Mouse (Mus musculus) forebrain, embryonic 10.5 days (tissue): ENCODE measurements around the gene Nagpa. TPM values are rescaled to one million over a fixed set of nuclear protein-coding genes. Genes with fewer than 3 reads are reported as not detected.
A peak's percentile ranks its signal among the peaks of the same experiment; 100 is the strongest.

Source experiments
- DNase-seq: peaks from one replicate; pipeline ENCODE4 v3.0.0-alpha.2; 2017; ENCODE audit warnings: low spot score; ENCODE audit errors: extremely low spot score
- H3K27ac ChIP-seq: fragments of 300-500 bp; sonication (generic); 2 replicates; pipeline ENCODE4 v1.5.1; 2016; ENCODE audit warnings: mild to moderate bottlenecking
- H3K27me3 ChIP-seq: fragments of 300-500 bp; sonication (generic); 2 replicates; pipeline ENCODE4 v1.6.1; 2016; ENCODE audit warnings: mild to moderate bottlenecking; ENCODE audit not compliant: poor library complexity, severe bottlenecking
- H3K36me3 ChIP-seq: fragments of 300-500 bp; sonication (generic); replicated peaks from 2 replicates; pipeline ENCODE4 v1.6.1; 2016; ENCODE audit warnings: mild to moderate bottlenecking, moderate library complexity
- H3K4me1 ChIP-seq: fragments of 300-500 bp; sonication (generic); 2 replicates; pipeline ENCODE4 v1.6.1; 2016
- H3K4me3 ChIP-seq: fragments of 300-500 bp; sonication (generic); 2 replicates; pipeline ENCODE4 v1.5.1; 2016; ENCODE audit warnings: mild to moderate bottlenecking, moderate library complexity
- H3K9me3 ChIP-seq: fragments of 300-500 bp; sonication (generic); 2 replicates; pipeline ENCODE4 v1.6.1; 2016; ENCODE audit warnings: mild to moderate bottlenecking, moderate library complexity
- WGBS: fragments of 180-500 bp; shearing (Covaris S2); methylation state at CpG from one replicate; pipeline ENCODE4 v1.1.7; 2016; 5-methylcytosine and 5-hydroxymethylcytosine counted together
- polyA plus RNA-seq: library from polyadenylated mRNA; unstranded; fragments of >200 nt; fragmentation: Nextera tagmentation; extraction: Ambion mirVana; gene quantifications from 2 replicates; pipeline ENCODE4 v1.2.1, GENCODE M21; 2016

Nagpa gene
- polyA plus RNA-seq, 1 experiment from 2014 or later: 17.8 TPM

- Histone ChIP-seq H3K27ac (no peak overlapping the region), H3K27me3 (no peaks in the 10 kb centered on the region), H3K4me1 (no peaks in the 10 kb centered on the region), H3K9me3 (no peaks in the 10 kb centered on the region), H3K36me3 (no peaks in the 10 kb centered on the region), H3K4me3 (no peak overlapping the region)
- no peak for DNase-seq
- WGBS: 72% methylated on average over 8 of the region's 8 CpGs
Measured at GRCm38 (mm10) chr16:5184101-5184500, 19.7 kb downstream of the Nagpa start.

- Histone ChIP-seq H3K27me3 (no peaks in the 10 kb centered on the region), H3K4me3 (no peak overlapping the region), H3K27ac (no peak overlapping the region), H3K36me3 (no peaks in the 10 kb centered on the region), H3K4me1 (no peaks in the 10 kb centered on the region), H3K9me3 (no peaks in the 10 kb centered on the region)
- WGBS: 88% methylated on average over 18 of the region's 18 CpGs
- DNase-seq: no peak
Measured at GRCm38 (mm10) chr16:5183310-5183975, 20.4 kb downstream of the Nagpa start.

GRCm38 (mm10) chr16:5172636-5173035, 31.2 kb downstream of the Nagpa start:
- Histone ChIP-seq H3K9me3 (no peaks in the 10 kb centered on the region), H3K27me3 (no peaks in the 10 kb centered on the region), H3K4me3 (no peak overlapping the region), H3K36me3 (no peaks in the 10 kb centered on the region), H3K27ac (no peak overlapping the region), H3K4me1 (no peaks in the 10 kb centered on the region)
- WGBS: 96% methylated on average over 6 of the region's 6 CpGs
- no peak for DNase-seq

- Histone ChIP-seq H3K36me3 (no peaks in the 10 kb centered on the region), H3K27me3 (no peaks in the 10 kb centered on the region), H3K27ac (no peak overlapping the region), H3K9me3 (no peaks in the 10 kb centered on the region), H3K4me1 (no peaks in the 10 kb centered on the region), H3K4me3 (no peak overlapping the region)
- 84% methylated on average over 5 of the region's 5 CpGs for WGBS
- DNase-seq: no peak
Measured at GRCm38 (mm10) chr16:5168829-5169228, 35.0 kb downstream of the Nagpa start.

- WGBS: 77% methylated on average over 2 of the region's 2 CpGs
Measured at GRCm38 (mm10) chr16:5168038-5168437, 35.8 kb downstream of the Nagpa start.

GRCm38 (mm10) chr16:5164327-5164726, 39.5 kb downstream of the Nagpa start:
- Histone ChIP-seq H3K4me1 (no peaks in the 10 kb centered on the region), H3K9me3 (no peaks in the 10 kb centered on the region), H3K27me3 (no peaks in the 10 kb centered on the region), H3K36me3 (no peaks in the 10 kb centered on the region), H3K4me3 (no peak overlapping the region), H3K27ac (no peak overlapping the region)
- no peak for DNase-seq
- WGBS: 94% methylated on average over 6 of the region's 6 CpGs

More at GRCm38 (mm10) chr16:5168038-5168437, 35.8 kb downstream of the Nagpa start:
- no peaks in the 10 kb centered on the region for H3K27me3 ChIP-seq
- no peaks in the 10 kb centered on the region for H3K36me3 ChIP-seq
- no peak overlapping the region for H3K27ac ChIP-seq
- H3K9me3 ChIP-seq: no peaks in the 10 kb centered on the region
- H3K4me3 ChIP-seq: no peak overlapping the region
- no peaks in the 10 kb centered on the region for H3K4me1 ChIP-seq
- no peak for DNase-seq

GRCm38 (mm10) chr16:5159248-5159647, 44.6 kb downstream of the Nagpa start:
- 86% methylated on average over 8 of the region's 8 CpGs for WGBS
- DNase-seq: no peak
- Histone ChIP-seq H3K27ac (no peak overlapping the region), H3K27me3 (0 out of 2 replicates have a peak, but pooled peaks cover 4% of the 10 kb centered on the region), H3K4me3 (no peak overlapping the region), H3K4me1 (0 out of 2 replicates have a peak, but pooled peaks cover 6% of the 10 kb centered on the region), H3K9me3 (no peaks in the 10 kb centered on the region), H3K36me3 (no peaks in the 10 kb centered on the region)

- H3K9me3 ChIP-seq: no peaks in the 10 kb centered on the region
- H3K4me1 ChIP-seq: peaks cover 22% of the 10 kb centered on the region
- WGBS: 78% methylated on average over 3 of the region's 3 CpGs
- H3K4me3 ChIP-seq: no peak overlapping the region
- no peak overlapping the region for H3K27ac ChIP-seq
- H3K36me3 ChIP-seq: no peaks in the 10 kb centered on the region
- DNase-seq: no peak
- 0 out of 2 replicates have a peak, but pooled peaks cover 4% of the 10 kb centered on the region for H3K27me3 ChIP-seq
Measured at GRCm38 (mm10) chr16:5157113-5157512, 46.7 kb downstream of the Nagpa start.

GRCm38 (mm10) chr16:5156495-5156894, 47.3 kb downstream of the Nagpa start:
- Histone ChIP-seq H3K4me3 (no peak overlapping the region), H3K27me3 (0 out of 2 replicates have a peak, but pooled peaks cover 4% of the 10 kb centered on the region), H3K4me1 (peaks cover 22% of the 10 kb centered on the region), H3K27ac (no peak overlapping the region), H3K36me3 (no peaks in the 10 kb centered on the region), H3K9me3 (no peaks in the 10 kb centered on the region)
- WGBS: 57% methylated on average over 2 of the region's 2 CpGs
- no peak for DNase-seq

GRCm38 (mm10) chr16:5155014-5155413, 48.8 kb downstream of the Nagpa start:
- peaks cover 22% of the 10 kb centered on the region for H3K4me1 ChIP-seq
- H3K4me3 ChIP-seq: no peak overlapping the region
- no peaks in the 10 kb centered on the region for H3K36me3 ChIP-seq
- H3K9me3 ChIP-seq: no peaks in the 10 kb centered on the region
- WGBS: 62% methylated on average over 3 of the region's 3 CpGs
- H3K27ac ChIP-seq: no peak overlapping the region
- no peak for DNase-seq
- H3K27me3 ChIP-seq: 0 out of 2 replicates have a peak, but pooled peaks cover 9% of the 10 kb centered on the region

- 0 out of 2 replicates have a peak overlapping the region, but pooled peaks have one; percentile 15 for H3K27ac ChIP-seq
- 44% methylated on average over 6 of the region's 6 CpGs for WGBS
Measured at GRCm38 (mm10) chr16:5153299-5154026, 50.3 kb downstream of the Nagpa start.

GRCm38 (mm10) chr16:5150544-5150943, 53.3 kb downstream of the Nagpa start:
- Histone ChIP-seq H3K9me3 (no peaks in the 10 kb centered on the region), H3K27me3 (peaks cover 41% of the 10 kb centered on the region), H3K4me3 (no peak overlapping the region), H3K27ac (no peak overlapping the region), H3K4me1 (peaks cover 35% of the 10 kb centered on the region), H3K36me3 (no peaks in the 10 kb centered on the region)
- DNase-seq: no peak
- 63% methylated on average over 10 of the region's 10 CpGs for WGBS

More at GRCm38 (mm10) chr16:5153299-5154026, 50.3 kb downstream of the Nagpa start:
- no peaks in the 10 kb centered on the region for H3K9me3 ChIP-seq
- H3K4me3 ChIP-seq: no peak overlapping the region
- no peak for DNase-seq
- peaks cover 19% of the 10 kb centered on the region for H3K27me3 ChIP-seq
- peaks cover 22% of the 10 kb centered on the region for H3K4me1 ChIP-seq
- no peaks in the 10 kb centered on the region for H3K36me3 ChIP-seq

- peak within 1 kb of the TSS; percentile 53 for H3K4me3 ChIP-seq
- no peaks in the 10 kb centered on the region for H3K36me3 ChIP-seq
- no peak within 1 kb of the TSS for H3K27ac ChIP-seq
- H3K4me1 ChIP-seq: peaks cover 19% of the 10 kb centered on the region
- peaks cover 45% of the 10 kb centered on the region for H3K27me3 ChIP-seq
- DNase-seq: no peak
- H3K9me3 ChIP-seq: no peaks in the 10 kb centered on the region
- 18% methylated on average over 13 of the region's 13 CpGs for WGBS
Measured at GRCm38 (mm10) chr16:5147037-5147385, 56.8 kb downstream of the Nagpa start, which contains the start of gene Sec14l5. Gene Sec14l5 (plus strand): TSS chr16:5147109.
